Mouse (Mus musculus): Measurements from ENCODE around the gene Otx1.

Gene Otx1

DNA sequence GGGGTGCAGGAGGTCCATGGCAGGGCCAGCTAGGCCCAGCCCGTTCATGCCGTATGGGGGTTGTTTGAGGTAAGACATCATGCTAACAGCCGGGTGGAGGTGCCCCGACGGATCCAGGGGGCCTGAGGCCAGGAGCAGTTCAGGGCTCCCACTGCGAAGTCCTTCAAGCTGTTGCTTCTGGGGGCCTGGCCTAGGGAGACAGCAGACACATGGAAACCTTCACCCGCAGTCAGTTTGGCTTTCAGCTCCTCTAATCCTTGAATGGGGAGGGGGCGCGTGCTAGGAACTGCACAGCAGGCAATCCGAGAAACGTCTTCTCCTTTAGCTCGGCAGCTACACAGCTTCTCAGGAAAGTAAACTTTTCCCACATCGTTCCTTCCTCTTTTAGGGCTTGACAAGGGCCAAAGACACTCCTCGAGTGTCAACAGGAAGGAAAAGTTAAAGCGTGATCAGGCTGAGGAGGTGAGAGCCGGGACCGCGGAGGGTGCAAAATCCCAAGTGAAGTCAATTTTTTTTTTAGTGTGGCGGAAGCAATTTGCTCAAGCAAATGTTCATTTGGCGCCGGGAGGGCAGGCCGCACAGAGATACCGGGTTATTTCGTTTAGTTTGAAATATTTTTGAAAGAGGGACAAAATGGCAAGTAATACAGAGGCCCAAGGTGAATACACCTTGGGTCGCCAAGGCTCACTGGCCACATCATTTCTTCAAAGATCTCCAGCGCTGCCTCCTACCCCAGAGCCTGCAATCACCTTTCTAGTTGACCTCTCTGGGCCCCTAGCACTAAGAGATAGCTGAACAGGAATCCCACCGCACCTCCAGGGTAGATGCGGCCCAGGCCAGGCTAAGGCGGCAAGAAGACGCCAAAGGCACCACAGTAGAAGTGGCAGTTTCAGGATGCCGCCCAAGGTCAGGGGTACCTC lies 3.0 kb downstream of the Otx1 start:
- no peak for DNase-seq

DNA sequence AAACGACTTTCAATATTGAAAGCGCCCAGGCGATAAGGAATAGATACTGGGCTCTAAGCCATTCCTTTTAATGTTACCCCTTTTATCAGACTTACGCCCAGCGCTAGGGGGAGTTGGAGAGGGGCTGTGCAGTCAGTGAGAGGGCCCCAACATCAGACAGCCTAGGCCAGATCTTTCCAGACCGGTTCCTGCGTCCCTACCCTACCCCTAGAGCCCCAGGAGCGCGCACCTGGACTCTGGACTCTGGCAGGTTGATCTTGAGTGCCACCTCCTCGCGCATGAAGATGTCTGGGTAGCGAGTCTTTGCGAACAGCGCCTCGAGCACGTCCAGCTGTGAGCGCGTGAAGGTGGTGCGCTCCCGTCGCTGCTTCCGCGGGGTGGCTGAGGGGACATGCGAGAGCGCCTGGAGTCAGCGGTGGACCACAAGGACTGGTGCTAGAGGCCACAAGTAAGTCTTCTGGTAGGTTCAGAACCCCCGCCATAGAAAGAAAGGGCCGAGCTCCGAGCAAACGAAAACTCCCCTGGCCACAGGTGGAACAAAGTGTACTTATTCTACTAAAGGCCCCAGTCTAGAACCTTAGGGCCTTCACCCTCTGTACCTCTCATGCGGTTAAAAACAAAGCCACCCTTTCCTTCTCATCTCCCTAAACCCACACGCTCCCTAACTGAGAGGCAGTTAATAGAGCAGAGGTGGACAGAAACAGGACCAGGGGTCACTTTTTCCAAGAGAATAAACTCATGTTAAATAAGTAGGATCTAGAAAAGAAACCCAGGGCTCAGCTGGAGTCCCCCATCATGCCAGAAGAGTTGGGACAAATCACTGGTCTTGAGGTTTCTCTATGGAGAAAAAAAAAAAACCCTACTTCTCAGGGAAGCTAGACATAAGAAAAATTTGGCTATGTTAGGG lies 4.3 kb downstream of the Otx1 start:
- DNase-seq: no peak

DNA sequence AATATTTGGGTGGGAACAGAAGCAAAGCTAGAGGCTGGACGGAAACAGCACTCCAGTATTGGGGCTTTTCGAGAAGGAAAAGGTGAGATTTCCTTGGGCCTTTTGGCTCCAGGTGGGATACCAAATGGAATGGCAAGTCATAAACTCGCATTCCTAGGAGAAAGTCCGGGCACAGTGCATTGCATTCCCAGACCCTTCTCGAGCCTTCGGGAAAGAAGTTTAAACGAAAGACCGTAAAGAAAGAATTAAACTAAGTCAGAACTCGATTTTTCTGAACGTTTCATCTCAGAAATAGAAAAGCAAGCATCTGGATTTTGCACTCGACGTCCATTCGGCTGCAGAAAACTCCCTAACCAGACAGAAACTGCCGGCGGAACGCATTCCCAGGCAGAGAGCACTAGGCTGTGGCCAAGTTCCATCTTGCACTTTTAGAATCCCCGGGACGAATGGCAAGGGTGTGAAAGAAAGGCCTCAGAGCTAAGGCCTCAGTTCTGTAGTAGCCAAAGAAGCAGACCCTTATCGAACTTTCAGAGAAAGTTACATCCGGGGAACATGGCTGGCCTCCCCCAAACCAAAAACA lies 5.0 kb downstream of the Otx1 start:
- no peak for DNase-seq

DNA sequence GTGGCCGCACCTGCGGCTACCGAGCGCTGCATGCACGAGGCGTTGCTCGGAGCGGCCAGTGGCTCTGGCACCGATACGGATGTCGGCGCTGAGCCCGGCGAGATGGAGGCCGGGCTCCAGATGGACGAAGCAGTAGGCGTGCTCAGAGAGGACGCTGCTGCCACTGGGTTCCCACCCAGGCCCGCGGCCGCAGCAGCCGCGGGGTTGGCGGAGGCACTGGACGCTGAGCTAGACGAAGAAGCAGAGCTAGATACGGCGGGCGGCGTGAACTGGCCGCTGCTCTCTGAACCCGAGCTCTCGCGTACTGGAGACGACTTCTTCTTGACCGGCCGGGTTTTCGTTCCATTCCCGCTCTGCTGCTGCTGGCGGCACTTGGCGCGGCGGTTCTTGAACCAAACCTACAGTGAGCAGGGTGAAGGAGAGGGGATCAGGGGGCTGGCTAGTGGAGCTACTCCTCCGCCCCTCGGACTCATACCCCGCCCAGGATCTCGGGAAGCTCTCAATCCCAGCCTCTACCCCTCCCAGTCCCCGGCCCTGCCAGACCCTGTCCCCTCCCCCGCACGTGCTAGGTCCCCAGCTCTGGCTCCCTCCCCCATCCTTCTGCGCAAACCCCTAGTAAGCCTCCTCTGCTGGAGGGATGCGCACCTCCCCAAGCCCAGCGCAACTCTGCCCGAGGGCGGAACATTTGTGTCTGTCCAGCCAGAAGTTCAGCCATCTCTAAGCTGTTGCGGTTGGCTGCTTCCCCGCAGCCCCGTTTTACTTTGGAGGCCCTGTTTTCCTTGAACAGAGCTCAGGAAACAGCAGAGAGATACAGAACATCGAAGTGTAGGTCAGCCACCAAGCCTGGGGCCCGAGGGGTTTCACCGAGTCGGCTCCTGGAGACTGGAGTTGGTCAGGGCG lies 5.8 kb downstream of the Otx1 start:
- no peak for DNase-seq

DNA sequence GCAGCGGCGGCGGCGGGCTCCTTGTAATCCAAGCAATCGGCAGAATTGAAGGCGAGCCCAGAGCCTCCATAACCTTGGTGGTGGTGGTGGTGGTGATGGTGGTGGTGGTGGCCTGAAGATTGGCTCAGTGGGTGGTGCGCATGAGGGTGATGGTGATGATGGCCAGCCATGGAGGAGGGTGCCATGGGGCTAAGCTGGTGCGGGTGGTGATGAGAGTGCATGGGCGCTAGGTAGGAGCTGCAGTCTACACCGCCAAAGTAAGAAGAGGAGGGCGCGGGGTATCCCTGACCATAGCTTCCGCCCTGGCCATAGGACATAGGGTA lies 6.4 kb downstream of the Otx1 start:
- DNase-seq: no peak

DNA sequence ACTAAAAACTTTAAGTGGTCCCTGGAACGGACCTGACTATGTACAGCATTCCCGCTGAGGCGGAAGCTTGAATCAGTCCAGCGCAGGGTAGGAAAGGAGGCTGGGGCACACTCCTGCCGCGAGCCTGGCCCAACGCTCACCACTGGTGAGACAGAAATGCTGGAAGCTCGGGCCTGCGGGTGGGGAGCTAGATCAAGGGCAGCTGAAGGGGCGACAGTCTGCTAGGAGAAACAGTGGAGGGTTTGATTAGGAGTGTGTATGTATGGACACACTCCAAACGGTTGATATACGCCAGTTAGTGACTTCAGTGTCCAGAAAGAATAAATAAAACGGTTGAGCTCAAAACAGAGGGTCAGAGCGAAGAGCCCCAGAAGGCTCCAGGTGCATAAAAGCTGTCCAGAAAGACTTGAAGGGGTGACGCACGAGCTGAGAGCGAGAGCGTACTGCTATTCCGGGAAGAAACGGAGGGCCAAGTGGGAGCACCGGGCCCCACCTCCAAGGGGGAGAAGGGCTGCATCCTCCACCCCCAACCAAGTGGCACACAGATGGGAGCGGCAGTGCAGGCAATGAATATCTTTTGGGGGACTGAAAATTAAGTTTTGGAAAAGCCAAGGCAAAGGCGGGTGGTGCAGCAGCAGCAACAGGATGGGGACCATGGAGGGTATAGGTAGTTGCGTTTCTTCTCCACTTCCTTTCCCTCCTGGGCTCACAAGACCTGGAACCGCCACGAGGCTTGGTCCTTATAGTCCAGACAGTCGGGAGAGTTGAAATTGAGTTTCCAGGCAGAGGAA lies 7.0 kb downstream of the Otx1 start:
- no peak for DNase-seq

DNA sequence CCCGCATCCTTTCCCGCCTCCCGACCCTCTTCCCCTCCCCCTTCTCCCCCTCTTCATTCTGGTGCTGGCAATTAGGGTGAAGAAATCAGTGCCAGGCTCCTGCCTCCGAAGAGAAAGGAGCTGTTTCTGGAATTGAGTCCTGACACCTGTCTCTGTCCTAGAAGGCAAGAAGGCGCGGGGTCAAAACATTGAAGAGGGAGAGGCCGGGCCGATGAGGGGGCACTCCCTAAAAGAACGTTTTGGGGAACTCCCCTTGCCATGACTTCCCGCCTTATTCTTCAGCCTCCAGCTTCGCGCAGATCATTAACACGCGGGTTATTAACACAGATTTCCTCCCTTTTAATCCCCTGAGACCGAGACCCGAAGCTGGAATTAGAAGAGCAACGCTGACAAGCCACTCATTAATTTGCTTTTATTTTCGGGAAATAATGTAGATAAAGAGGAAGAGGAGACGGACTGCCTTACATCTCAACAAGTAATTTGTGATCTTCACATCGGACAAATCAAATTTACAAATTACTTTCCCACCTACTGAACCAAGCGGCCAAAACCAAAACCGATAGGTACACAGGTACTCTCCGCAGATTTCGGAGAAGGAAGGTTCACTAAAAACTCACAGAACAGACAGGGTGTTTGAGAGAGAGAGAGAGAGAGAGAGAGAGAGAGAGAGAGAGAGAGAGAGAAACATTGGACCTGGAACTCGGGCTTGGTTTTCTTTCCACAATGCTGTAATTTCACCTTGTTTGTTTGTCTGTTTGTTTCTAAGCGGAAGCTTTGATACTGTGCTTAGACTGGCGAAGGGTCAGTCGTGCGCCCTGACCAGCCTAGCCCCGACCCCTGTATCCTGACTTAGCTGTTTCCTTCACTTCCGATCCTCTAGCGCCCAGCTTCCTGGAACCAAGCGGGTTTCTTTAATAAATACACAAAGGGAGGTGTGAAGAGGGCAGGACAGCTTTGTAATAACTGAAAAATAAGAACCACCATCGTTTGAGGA lies 8.0 kb downstream of the Otx1 start:
- DNase-seq: no peak

DNA sequence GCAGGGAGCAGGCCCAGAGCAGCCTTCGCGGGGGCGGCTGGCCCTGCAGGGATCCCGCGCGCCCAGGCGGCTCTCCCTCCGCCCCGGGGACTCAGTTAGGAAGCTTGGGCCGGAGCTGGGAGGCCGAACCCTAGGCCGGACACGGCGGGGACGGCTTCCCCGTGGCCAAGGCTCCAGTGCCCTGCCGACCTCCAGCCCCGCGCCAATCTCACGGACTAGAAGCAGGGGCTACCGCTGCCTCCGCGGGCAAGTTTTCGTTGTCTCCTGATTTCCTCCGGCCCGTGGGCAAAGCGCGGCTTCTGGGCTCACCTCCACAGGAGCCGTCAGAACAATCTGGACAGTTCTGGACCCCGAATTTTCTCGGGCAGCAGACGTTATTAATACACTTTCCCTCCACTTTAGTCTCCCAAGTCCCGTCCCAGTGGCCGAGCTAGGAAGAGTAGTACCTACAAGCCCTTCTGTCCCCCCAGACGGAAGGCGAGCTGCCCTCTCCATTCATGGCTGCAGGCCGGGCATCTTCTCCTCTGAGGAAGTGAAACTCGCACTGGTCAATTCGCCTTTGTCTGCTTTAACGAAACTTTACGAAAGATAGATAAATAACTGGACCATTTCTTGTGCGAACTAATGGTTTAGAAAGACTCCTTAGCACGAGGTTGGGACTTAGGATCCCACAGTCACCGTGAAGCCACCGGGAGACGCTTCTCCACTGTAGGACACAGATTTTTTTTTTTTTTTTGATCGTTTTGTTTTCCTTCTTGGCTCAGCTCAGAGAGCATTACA lies 8.9 kb downstream of the Otx1 start:
- DNase-seq: no peak

DNA sequence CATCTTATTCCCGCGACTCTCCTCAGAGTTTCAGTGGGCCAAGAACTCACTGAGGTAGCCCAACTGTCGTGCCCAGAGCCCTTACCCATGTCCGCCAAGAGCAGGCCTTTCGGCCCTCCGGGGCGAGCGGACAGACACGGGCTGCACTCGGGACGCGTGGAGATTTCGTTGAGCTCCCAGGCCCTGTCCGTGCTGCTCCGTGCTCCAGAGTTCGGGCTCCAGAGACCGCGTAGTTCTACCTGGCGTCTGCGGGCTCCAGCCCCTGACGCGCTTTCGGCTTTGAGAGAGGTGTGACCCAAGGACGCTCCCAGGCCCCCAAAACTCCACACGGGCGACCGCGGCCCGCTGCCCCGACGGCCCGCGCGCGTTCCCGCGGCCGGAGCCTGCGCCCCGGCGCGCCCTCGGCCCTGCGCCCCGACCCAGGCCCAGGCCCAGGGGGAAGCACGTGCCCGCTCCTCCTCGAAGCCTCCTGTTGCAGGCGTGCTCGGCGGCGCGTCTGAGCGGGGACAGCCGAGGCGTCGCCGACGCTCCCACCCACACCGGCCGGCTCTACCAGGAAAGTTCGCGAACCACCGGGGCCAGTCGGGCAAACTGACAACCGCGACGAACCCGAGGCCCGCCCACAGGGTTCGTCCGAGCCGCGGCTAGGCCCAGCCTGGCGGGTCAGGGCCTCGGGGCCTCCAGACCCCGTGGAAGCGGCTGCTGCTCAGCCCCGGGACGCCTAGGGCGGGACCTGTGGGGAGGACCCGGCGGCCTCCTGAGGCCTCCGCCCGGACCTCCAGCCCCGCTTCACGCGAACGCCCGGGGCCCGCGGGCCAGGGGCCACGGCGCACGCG lies 9.7 kb downstream of the Otx1 start:
- DNase-seq: no peak

DNA sequence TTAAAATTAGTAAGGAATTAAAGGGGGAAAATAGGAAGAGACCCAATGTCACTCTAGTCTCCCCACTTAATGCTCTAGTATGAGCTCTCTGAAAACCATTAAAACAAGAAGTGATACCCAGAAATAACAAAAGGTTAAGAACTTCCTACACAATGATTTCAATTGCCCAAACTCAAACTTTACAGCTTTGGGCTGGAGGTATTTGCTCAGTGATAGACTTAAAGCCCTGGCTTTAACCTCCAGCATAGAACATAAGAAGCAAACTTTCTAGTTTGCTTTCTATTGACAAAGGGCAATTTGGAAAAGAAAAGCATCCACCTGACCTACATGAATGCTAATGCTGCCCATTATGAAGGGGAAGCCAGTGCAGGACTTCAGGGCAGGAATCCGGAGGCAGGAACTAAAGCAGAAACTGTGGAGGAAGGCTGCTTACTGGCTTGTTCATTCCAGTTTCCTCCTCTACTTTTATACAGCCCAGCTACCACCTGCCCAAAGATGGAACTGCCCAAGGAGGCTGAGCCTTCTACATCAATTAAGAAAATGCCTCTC lies 14.2 kb downstream of the Otx1 start:
- no peak for DNase-seq

DNA sequence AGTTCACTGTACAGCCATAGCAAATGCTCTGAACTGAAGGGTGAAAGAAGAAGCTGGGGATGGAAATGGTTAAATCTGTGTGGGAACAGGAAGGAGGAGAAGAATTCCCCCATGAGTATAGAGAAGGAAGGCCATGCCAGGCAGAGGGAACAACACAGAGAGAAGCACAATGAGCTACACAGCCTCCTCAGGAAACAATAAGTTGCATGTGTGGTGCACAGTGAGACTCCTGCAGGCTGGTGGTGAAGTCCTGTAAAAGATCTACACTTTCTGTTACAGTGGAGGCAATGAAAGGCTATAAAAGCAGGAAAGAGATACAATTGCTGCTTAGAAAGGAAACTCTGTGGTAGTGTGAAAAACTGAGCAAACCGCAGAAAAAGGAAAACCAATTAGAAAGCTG lies 17.6 kb downstream of the Otx1 start:
- DNase-seq: no peak

DNA sequence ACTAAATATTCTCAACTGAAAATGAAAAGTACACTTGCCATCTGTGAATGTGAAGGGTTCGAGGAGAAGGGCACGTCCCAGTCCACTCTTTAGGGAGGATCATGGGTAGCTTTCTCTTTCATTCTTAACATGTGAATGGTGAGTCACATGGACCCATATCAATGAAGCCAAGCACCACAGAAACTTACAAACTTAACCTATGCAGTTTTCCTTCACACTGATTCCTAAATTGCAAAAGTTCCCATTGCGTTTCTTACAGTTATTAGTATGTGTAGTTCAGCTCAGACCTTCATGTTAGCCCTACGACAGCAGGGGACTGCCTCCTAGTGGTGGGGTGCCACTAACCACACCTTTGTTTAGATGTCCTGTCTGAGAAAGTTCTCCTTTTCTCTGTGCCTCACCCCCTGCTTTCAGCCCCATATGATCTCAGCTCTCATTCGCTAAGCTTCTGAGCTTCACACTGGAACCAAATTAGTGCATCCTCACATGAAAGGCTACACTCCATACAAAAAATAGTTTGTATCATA lies 28.6 kb downstream of the Otx1 start:
- DNase-seq: no peak

DNA sequence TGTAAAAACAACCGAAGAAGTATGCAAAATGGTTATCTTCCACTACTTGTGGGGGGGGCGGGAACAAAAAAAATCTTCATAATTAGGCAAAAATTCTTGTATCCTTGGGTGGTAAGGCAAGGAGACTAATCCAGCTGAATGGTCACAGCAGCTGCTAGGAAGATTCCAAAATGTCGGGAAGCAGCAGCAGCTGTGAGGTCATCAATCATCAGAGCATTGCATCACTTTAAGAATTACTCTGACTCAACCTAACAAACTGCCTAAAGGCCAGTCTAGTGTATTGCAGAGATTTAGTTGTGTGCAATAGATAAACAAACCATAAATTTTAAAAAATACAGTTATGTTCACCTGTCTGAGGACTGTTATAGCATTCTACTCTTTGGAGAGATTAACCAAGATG lies 29.1 kb downstream of the Otx1 start:
- DNase-seq: no peak

DNA sequence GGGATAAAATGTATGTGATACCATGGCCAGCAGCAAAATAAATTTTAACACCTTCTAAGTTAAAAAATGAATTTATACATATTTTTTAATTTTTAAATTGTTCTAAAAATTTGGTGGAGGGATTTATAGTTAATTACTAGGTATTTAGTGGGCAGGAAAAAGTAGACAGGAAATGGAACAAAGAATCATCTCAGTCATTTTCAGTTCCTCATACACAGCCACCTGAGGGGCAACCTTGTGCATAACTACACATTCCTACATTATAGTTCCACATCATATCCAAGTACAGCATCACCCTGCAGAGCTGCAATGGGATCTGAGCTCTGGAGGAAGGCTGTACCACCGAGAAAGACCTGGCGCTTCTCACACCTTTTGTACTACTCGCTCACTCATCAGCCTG lies 33.8 kb downstream of the Otx1 start:
- DNase-seq: no peak

DNA sequence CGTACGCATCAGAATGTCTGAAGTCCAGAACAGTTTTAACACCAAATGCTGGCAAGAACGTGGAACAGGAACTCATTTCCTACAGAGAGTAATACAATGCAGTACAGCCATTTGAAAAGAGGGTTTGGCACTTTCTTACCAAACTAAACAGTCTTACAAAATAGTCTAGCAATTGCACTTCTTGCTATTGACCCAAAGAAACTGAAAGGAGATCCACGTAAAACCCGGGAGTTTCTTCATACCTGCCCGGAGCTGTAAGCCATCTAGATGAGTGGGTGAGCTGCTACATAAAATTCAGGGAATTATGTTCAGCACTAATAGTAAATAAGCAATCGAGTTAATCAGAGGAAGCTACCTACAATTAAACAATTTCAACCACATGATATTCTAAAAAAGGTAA lies 47.5 kb downstream of the Otx1 start:
- DNase-seq: no peak

DNA sequence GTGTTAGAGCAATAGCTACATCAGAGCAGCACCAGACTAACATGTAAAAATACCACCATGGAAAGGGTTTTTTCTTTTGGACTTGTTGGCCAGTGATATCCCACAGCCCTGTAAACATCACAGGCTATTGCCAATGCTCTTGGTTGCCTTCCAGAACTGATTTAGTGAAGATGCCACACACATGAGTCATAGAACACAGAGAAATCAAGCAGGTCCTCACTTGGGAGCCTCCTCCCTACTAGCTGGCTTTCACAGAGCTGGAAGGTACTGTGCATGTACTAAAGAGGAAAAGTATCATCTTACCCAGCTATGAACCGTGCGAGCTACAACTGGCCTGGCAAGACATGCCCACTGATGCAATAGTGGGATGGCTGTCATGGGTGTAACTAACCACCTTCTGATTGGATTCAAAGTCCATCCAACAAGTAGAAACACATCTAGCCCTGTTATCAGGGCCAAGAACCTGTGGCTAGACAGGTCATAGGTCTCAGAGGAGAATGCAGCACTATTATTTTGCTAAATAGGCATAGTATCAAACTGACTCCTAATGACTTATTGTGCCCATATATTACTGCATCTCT lies 51.0 kb downstream of the Otx1 start:
- peak; percentile 0 for DNase-seq

DNA sequence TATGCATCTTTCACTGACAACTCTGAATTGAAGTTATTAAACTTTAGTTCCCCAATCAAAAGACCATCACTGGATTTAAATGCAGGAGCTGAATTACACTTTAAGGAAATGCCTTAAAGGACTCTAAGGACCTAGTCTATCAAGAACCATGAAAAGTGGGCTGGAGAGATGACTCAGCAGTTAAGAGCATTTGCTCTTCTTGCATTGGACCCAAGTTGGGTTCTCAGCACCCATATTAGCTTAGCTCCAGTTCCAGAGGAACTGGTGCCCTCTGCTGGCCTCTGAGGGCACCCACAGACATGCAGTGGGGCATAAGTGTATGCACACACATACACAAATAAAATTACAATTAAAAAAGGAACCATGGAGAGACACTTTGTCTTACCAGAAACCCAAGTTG lies 52.6 kb downstream of the Otx1 start:
- no peak for DNase-seq
